Mouse (Mus musculus) large intestine, adult 2 months (tissue): ENCODE measurements around the gene Rbfox3. TPM values are rescaled to one million over a fixed set of nuclear protein-coding genes. Genes with fewer than 3 reads are reported as not detected.

Source experiments
- DNase-seq: peaks from one replicate; pipeline ENCODE4 v3.0.0-alpha.2; 2012; ENCODE audit warnings: low read depth, low spot score
- WGBS: fragments of 180-500 bp; shearing (Covaris S2); methylation state at CpG from one replicate; pipeline ENCODE4 v1.1.7; 2018; 5-methylcytosine and 5-hydroxymethylcytosine counted together
- polyA plus RNA-seq: library from polyadenylated mRNA; depleted of rRNA; stranded (reverse); fragments of >200 nt; gene quantifications from 2 replicates; pipeline ENCODE4 v1.2.3, GENCODE M21; 2012; rRNA removed

Gene Rbfox3
- polyA plus RNA-seq, result 0.10 and 0.11 TPM in 2 replicates

- no peak for DNase-seq
- WGBS, result 37% methylated on average over 4 of the region's 4 CpGs
Observed at GRCm38 (mm10) chr11:118911307-118912070, at the start of gene Rbfox3. TSS of gene Rbfox3 (minus strand) at chr11:118911597.

GRCm38 (mm10) chr11:118960649-118961048, 49.3 kb upstream of the Rbfox3 start:
- WGBS, result 56% methylated on average over 3 of the region's 3 CpGs
- no peak for DNase-seq

- 58% methylated on average over 14 of the region's 14 CpGs for WGBS
- no peak for DNase-seq
Observed at GRCm38 (mm10) chr11:118957070-118957471, 45.7 kb upstream of the Rbfox3 start.

- WGBS, result 44% methylated on average over 6 of the region's 6 CpGs
- DNase-seq, result no peak
Observed at GRCm38 (mm10) chr11:118955016-118955415, 43.6 kb upstream of the Rbfox3 start.

GRCm38 (mm10) chr11:118945868-118946267, 34.5 kb upstream of the Rbfox3 start:
- 37% methylated on average over 8 of the region's 8 CpGs for WGBS
- DNase-seq, result no peak

GRCm38 (mm10) chr11:118941268-118941667, 29.9 kb upstream of the Rbfox3 start:
- WGBS, result 46% methylated on average over 5 of the region's 5 CpGs
- DNase-seq, result no peak

GRCm38 (mm10) chr11:118940539-118940938, 29.1 kb upstream of the Rbfox3 start:
- WGBS, result 77% methylated on average over 11 of the region's 11 CpGs
- no peak for DNase-seq

- 78% methylated on average over 4 of the region's 4 CpGs for WGBS
- DNase-seq, result no peak
Observed at GRCm38 (mm10) chr11:118939731-118940130, 28.3 kb upstream of the Rbfox3 start.

GRCm38 (mm10) chr11:118934925-118935324, 23.5 kb upstream of the Rbfox3 start:
- DNase-seq, result no peak
- 31% methylated on average over 1 of the region's 1 CpGs for WGBS

- 9% methylated on average over 5 of the region's 5 CpGs for WGBS
- DNase-seq, result no peak
Observed at GRCm38 (mm10) chr11:118927081-118927480, 15.7 kb upstream of the Rbfox3 start.

GRCm38 (mm10) chr11:118921852-118922251, 10.5 kb upstream of the Rbfox3 start:
- DNase-seq, result no peak
- 87% methylated on average over 6 of the region's 6 CpGs for whole genome bisulfite sequencing

GRCm38 (mm10) chr11:118916423-118917030, 5.1 kb upstream of the Rbfox3 start:
- no peak for DNase-seq
- WGBS, result 36% methylated on average over 15 of the region's 15 CpGs

- WGBS, result 69% methylated on average over 2 of the region's 2 CpGs
- no peak for DNase-seq
Observed at GRCm38 (mm10) chr11:118915888-118916287, 4.5 kb upstream of the Rbfox3 start.

- 47% methylated on average over 6 of the region's 6 CpGs for WGBS
- no peak for DNase-seq
Observed at GRCm38 (mm10) chr11:118912686-118913085, 1.3 kb upstream of the Rbfox3 start.

- 83% methylated on average over 10 of the region's 10 CpGs for WGBS
- DNase-seq, result no peak
Observed at GRCm38 (mm10) chr11:118910756-118911155, 641 bp downstream of the Rbfox3 start.

GRCm38 (mm10) chr11:118909814-118910201, 1.6 kb downstream of the Rbfox3 start:
- 3% methylated on average over 13 of the region's 13 CpGs for WGBS
- no peak for DNase-seq

- 3% methylated on average over 76 of the region's 90 CpGs for WGBS
- DNase-seq, result no peak
Observed at GRCm38 (mm10) chr11:118908981-118909813, 2.2 kb downstream of the Rbfox3 start.

- 2% methylated on average over 52 of the region's 52 CpGs for WGBS
- no peak for DNase-seq
Observed at GRCm38 (mm10) chr11:118908431-118908980, 2.9 kb downstream of the Rbfox3 start.

- DNase-seq, result no peak
- WGBS, result 8% methylated on average over 43 of the region's 43 CpGs
Observed at GRCm38 (mm10) chr11:118907471-118908401, 3.7 kb downstream of the Rbfox3 start.
